Mouse (Mus musculus) lung, adult 2 months (tissue): ENCODE data around the gene Nelfb.

Experiments
- CTCF ChIP-seq: fragments of 200-500 bp; IDR thresholded peaks from 2 replicates; pipeline ENCODE4 v1.5.1; 2011; ENCODE audit warnings: mild to moderate bottlenecking, low read length, control low read depth; ENCODE audit not compliant: insufficient read depth
- POLR2A ChIP-seq: fragments of 200-500 bp; IDR thresholded peaks from 2 replicates; pipeline ENCODE4 v1.6.1; 2011; ENCODE audit warnings: low read depth, mild to moderate bottlenecking, control low read depth, low read length, borderline replicate concordance; ENCODE audit errors: extremely low read depth

GRCm38 (mm10) chr2:25224766-25225752, 13.8 kb upstream of the Nelfb start:
- TF ChIP-seq CTCF (no peak), POLR2A (peak; percentile 88; the same call in 1 of the 2 replicates)
